Mouse (Mus musculus): ENCODE results near the gene Gja3. TPM values are rescaled to one million over a fixed set of nuclear protein-coding genes. Genes with fewer than 3 reads are reported as not detected.

Gene Gja3
- polyA plus RNA-seq, 1 experiment = 1.0 TPM

- no peaks in the 10 kb centered on the region for H3K4me1 ChIP-seq (replicated peaks; ENCODE audit: control insufficient read depth, insufficient read depth, low read length)
- no peaks in the 10 kb centered on the region for H3K36me3 ChIP-seq (ENCODE audit: control insufficient read depth, insufficient read depth, low read length)
- no peak overlapping the region for H3K27ac ChIP-seq (ENCODE audit: control insufficient read depth, insufficient read depth, low read length)
- 79% methylated on average over 4 of the region's 4 CpGs for WGBS
- no peak for TF ChIP-seq POLR2A (IDR thresholded peaks at IDR 0.05; ENCODE audit: control insufficient read depth, extremely low read depth, insufficient read depth, low read length, poor library complexity)
- TF ChIP-seq CTCF (IDR thresholded peaks at IDR 0.05; ENCODE audit: borderline replicate concordance, control insufficient read depth, extremely low read depth, insufficient read depth, low read length, poor library complexity) = no peak
- no peaks in the 10 kb centered on the region for H3K27me3 ChIP-seq (ENCODE audit: control insufficient read depth, insufficient read depth, low read length)
- H3K4me3 ChIP-seq (ENCODE audit: control insufficient read depth, insufficient read depth, low read length) = no peak overlapping the region
- DNase-seq = no peak
Measured at GRCm38 (mm10) chr14:56988621-56989020, 69.3 kb downstream of the Gja3 start.

Other genes starting within 250 kb of the Gja3 start
- 5.0 and 6.9 TPM in 2 replicates for gene Zmym5, start 246.4 kb downstream of the Gja3 start, polyA plus RNA-seq (2012; rRNA removed)
- gene Zmym2, start 171.4 kb downstream of the Gja3 start, polyA plus RNA-seq (2012; rRNA removed) = 15.3 and 16.6 TPM in 2 replicates
- 4.9 and 6.1 TPM in 2 replicates for gene Gjb2, start 46.6 kb upstream of the Gja3 start, polyA plus RNA-seq (2012; rRNA removed)
- gene Gm4491, start 57.8 kb upstream of the Gja3 start, polyA plus RNA-seq (2012; rRNA removed) = not detected in 2 replicates
- 0.89 and 1.4 TPM in 2 replicates for gene Gjb6, start 75.5 kb upstream of the Gja3 start, polyA plus RNA-seq (2012; rRNA removed)

Measured in thymus, adult 2 months (tissue).